Comparison of ENCODE assay signal across 13 mouse cellular contexts in genomic region chr12:89148974-89149411, GRCm38 (mm10).
DNase-seq lines count a peak whose midpoint lies in the region; ATAC-seq and TF ChIP-seq lines count a peak whose summit lies in the region.
"Had no signal": no experiment of that assay in that cellular context is flagged by ENCODE, and none has a peak within 500 bp of the region (broad histone marks: within the 10 kb centered on the region; RNA-seq: fewer than 3 reads in every experiment).

No protein-coding gene starts in this region.

- H3K36me3 ChIP-seq in lung, embryonic 14.5 days (ENCODE audit: insufficient read depth), result no peaks in the 10 kb centered on the region
- no peaks in the 10 kb centered on the region for H3K36me3 ChIP-seq in lung, postnatal 0 days (ENCODE audit: insufficient read depth, low read length)
- no peaks in the 10 kb centered on the region for H3K36me3 ChIP-seq in forebrain, embryonic 14.5 days (ENCODE audit: control insufficient read depth, insufficient read depth, low read length)
- H3K36me3 ChIP-seq in midbrain, embryonic 10.5 days, result no peaks in the 10 kb centered on the region

- no peak for TF ChIP-seq EP300 in lung, postnatal 0 days (IDR thresholded peaks at IDR 0.05)

- peak; percentile 48 for DNase-seq in lung, embryonic 14.5 days
- DNase-seq in lung, postnatal 0 days (ENCODE audit: low spot score), result no peak
- peak; percentile 91 for DNase-seq in forebrain, embryonic 14.5 days (ENCODE audit: low spot score)
- peak; percentile 56 for DNase-seq in midbrain, embryonic 10.5 days (ENCODE audit: low spot score)
- DNase-seq in retina, postnatal 1 day, result peak; percentile 67
- DNase-seq in c-Kit-positive CD71-positive TER-119-positive erythroid progenitor cells, embryonic 14.5 days (ENCODE audit: low spot score), result no peak
- DNase-seq in adrenal gland, adult 2 months, result no peak
- DNase-seq: right cerebral cortex, adult 18-20 months had no signal

- H3K9ac ChIP-seq in lung, embryonic 14.5 days, result no peak overlapping the region
- no peak overlapping the region for H3K9ac ChIP-seq in lung, postnatal 0 days (replicated peaks; ENCODE audit: low read depth)
- H3K9ac ChIP-seq in forebrain, embryonic 14.5 days (ENCODE audit: low read length), result peak overlapping the region; percentile 41; the same call in 1 of the 2 replicates
- H3K9ac ChIP-seq: liver, embryonic 14.5 days had no signal

- WGBS in lung, embryonic 14.5 days, result 6% methylated on average over 3 of the region's 3 CpGs
- WGBS in lung, postnatal 0 days, result 23% methylated on average over 3 of the region's 3 CpGs
- 22% methylated on average over 3 of the region's 3 CpGs for WGBS in forebrain, embryonic 14.5 days
- WGBS in midbrain, embryonic 10.5 days, result 20% methylated on average over 3 of the region's 3 CpGs

- H3K27ac ChIP-seq in lung, embryonic 14.5 days (ENCODE audit: low read depth), result no peak overlapping the region
- no peak overlapping the region for H3K27ac ChIP-seq in lung, postnatal 0 days (ENCODE audit: low read length)
- H3K27ac ChIP-seq in forebrain, embryonic 14.5 days (ENCODE audit: low read depth, low read length), result peak overlapping the region; percentile 87
- H3K27ac ChIP-seq in midbrain, embryonic 10.5 days (replicated peaks), result peak overlapping the region; percentile 75
- H3K27ac ChIP-seq: liver, embryonic 14.5 days had no signal

- no peak overlapping the region for H3K4me3 ChIP-seq in lung, embryonic 14.5 days (ENCODE audit: low read depth, low read length)
- no peak overlapping the region for H3K4me3 ChIP-seq in lung, postnatal 0 days (ENCODE audit: low read depth, low read length)
- H3K4me3 ChIP-seq in forebrain, embryonic 14.5 days (ENCODE audit: low read depth, low read length), result no peak overlapping the region
- peak overlapping the region; percentile 21; the same call in 1 of the 2 replicates for H3K4me3 ChIP-seq in midbrain, embryonic 10.5 days
- H3K4me3 ChIP-seq: erythroblast, embryonic 14.5 days; megakaryocyte, embryonic 14.5 days had no signal

- H3K27me3 ChIP-seq in lung, embryonic 14.5 days (ENCODE audit: insufficient read depth, low read length), result no peaks in the 10 kb centered on the region
- H3K27me3 ChIP-seq in lung, postnatal 0 days (replicated peaks; ENCODE audit: insufficient read depth, low read length), result no peaks in the 10 kb centered on the region
- H3K27me3 ChIP-seq in forebrain, embryonic 14.5 days (replicated peaks; ENCODE audit: control insufficient read depth, insufficient read depth, low read length), result no peaks in the 10 kb centered on the region
- no peaks in the 10 kb centered on the region for H3K27me3 ChIP-seq in midbrain, embryonic 10.5 days (ENCODE audit: low read depth, poor library complexity, severe bottlenecking)
- H3K27me3 ChIP-seq: megakaryocyte, embryonic 14.5 days had no signal

- TF ChIP-seq CTCF in lung, embryonic 14.5 days (IDR thresholded peaks at IDR 0.05; ENCODE audit: low read depth), result no peak
- no peak for TF ChIP-seq CTCF in lung, postnatal 0 days (IDR thresholded peaks at IDR 0.05)

- H3K4me2 ChIP-seq in lung, embryonic 14.5 days, result no peak overlapping the region
- no peak overlapping the region for H3K4me2 ChIP-seq in lung, postnatal 0 days (replicated peaks; ENCODE audit: low read depth, low read length)
- H3K4me2 ChIP-seq in forebrain, embryonic 14.5 days (ENCODE audit: low read length), result peak overlapping the region; percentile 36

- no peak; the same call in 1 of the 2 replicates for ATAC-seq in lung, embryonic 14.5 days (ENCODE audit: insufficient read depth)
- ATAC-seq in lung, postnatal 0 days, result no peak
- peak; percentile 92 for ATAC-seq in forebrain, embryonic 14.5 days
- ATAC-seq in cerebellum, adult (ENCODE audit: insufficient number of reproducible peaks, low FRiP score, low TSS enrichment), result no peak
- ATAC-seq: CD4-positive, CD25-positive, alpha-beta regulatory T cell, adult 4 months had no signal

- H3K4me1 ChIP-seq in lung, embryonic 14.5 days (ENCODE audit: insufficient read depth), result no peaks in the 10 kb centered on the region
- no peaks in the 10 kb centered on the region for H3K4me1 ChIP-seq in lung, postnatal 0 days (ENCODE audit: insufficient read depth, low read depth, low read length)
- H3K4me1 ChIP-seq in forebrain, embryonic 14.5 days (ENCODE audit: control insufficient read depth, insufficient read depth, low read length), result peaks cover 20% of the 10 kb centered on the region
- H3K4me1 ChIP-seq in midbrain, embryonic 10.5 days, result peaks cover 19% of the 10 kb centered on the region
- H3K4me1 ChIP-seq: megakaryocyte, embryonic 14.5 days had no signal

- no peaks in the 10 kb centered on the region for H3K9me3 ChIP-seq in lung, embryonic 14.5 days (ENCODE audit: low read depth, low read length)
- H3K9me3 ChIP-seq in lung, postnatal 0 days (ENCODE audit: low read length), result no peaks in the 10 kb centered on the region
- no peaks in the 10 kb centered on the region for H3K9me3 ChIP-seq in forebrain, embryonic 14.5 days (replicated peaks; ENCODE audit: control insufficient read depth, low read length)
- no peaks in the 10 kb centered on the region for H3K9me3 ChIP-seq in midbrain, embryonic 10.5 days (replicated peaks)

Comparison
In these comparisons a context has a peak if more than half of its experiments do, and no peak if none do; other contexts are left out.
1. DNase-seq: peak in lung, embryonic 14.5 days (single experiment), forebrain, embryonic 14.5 days (single experiment), midbrain, embryonic 10.5 days (single experiment) and retina, postnatal 1 day (single experiment); none in lung, postnatal 0 days (single experiment), c-Kit-positive CD71-positive TER-119-positive erythroid progenitor cells, embryonic 14.5 days (single experiment) and adrenal gland, adult 2 months (single experiment).
2. H3K27ac ChIP-seq: peak in forebrain, embryonic 14.5 days (single experiment) and midbrain, embryonic 10.5 days (single experiment); none in lung, embryonic 14.5 days (single experiment) and lung, postnatal 0 days (single experiment).